Comparison of ENCODE assay signal across 8 mouse cellular contexts in genomic region chr10:59942847-59943420, GRCm38 (mm10). TPM values are rescaled to one million over a fixed set of nuclear protein-coding genes. Genes with fewer than 3 reads are reported as not detected.
DNase-seq lines count a peak whose midpoint lies in the region; ATAC-seq and TF ChIP-seq lines count a peak whose summit lies in the region.

No protein-coding gene starts in this region.

- H3K27ac ChIP-seq in liver, adult 2 months (replicated peaks; ENCODE audit: insufficient read depth, low read depth, low read length) = no peak overlapping the region
- H3K27ac ChIP-seq in intestine, embryonic 15.5 days = peak overlapping the region; percentile 6; the same call in 1 of the 2 replicates
- H3K27ac ChIP-seq in midbrain, embryonic 13.5 days = peak overlapping the region; percentile 62

- H3K27me3 ChIP-seq in liver, adult 2 months (ENCODE audit: control insufficient read depth, insufficient read depth, low read length) = no peaks in the 10 kb centered on the region
- no peaks in the 10 kb centered on the region for H3K27me3 ChIP-seq in intestine, embryonic 15.5 days (replicated peaks)
- no peaks in the 10 kb centered on the region for H3K27me3 ChIP-seq in midbrain, embryonic 13.5 days

- no peak overlapping the region for H3K4me3 ChIP-seq in liver, adult 2 months (ENCODE audit: insufficient read depth, low read depth, low read length)
- peak overlapping the region; percentile 19 for H3K4me3 ChIP-seq in intestine, embryonic 15.5 days (replicated peaks)
- peak overlapping the region; percentile 7 for H3K4me3 ChIP-seq in midbrain, embryonic 13.5 days (replicated peaks)

- H3K36me3 ChIP-seq in liver, adult 2 months (ENCODE audit: control insufficient read depth, insufficient read depth, low read length) = no peaks in the 10 kb centered on the region
- no peaks in the 10 kb centered on the region for H3K36me3 ChIP-seq in intestine, embryonic 15.5 days
- no peaks in the 10 kb centered on the region for H3K36me3 ChIP-seq in midbrain, embryonic 13.5 days

- no peak for TF ChIP-seq POLR2A in liver, adult 2 months (IDR thresholded peaks at IDR 0.05; ENCODE audit: extremely low read depth, insufficient read depth, low read length)

- DNase-seq in liver, adult 2 months (ENCODE audit: extremely low read depth, low read depth, low spot score) = no peak
- no peak for DNase-seq in liver
- peak; percentile 78 to 81 for DNase-seq in cerebellum, postnatal 25 days
- DNase-seq in gastrocnemius, adult 8-10 months (ENCODE audit: low spot score in 2 of 2) = peak; percentile 41 to 44
- DNase-seq in left cerebral cortex, postnatal 4 days = peak; percentile 63
- no peak for DNase-seq in urinary bladder, postnatal 4 days (ENCODE audit: low spot score in 2 of 2)

- peak; percentile 57 for ATAC-seq in intestine, embryonic 15.5 days
- peak; percentile 77 for ATAC-seq in midbrain, embryonic 13.5 days

- no peaks in the 10 kb centered on the region for H3K79me2 ChIP-seq in liver, adult 2 months (ENCODE audit: control insufficient read depth, insufficient read depth, low read length)

- peak overlapping the region; percentile 59 for H3K4me2 ChIP-seq in intestine, embryonic 15.5 days (replicated peaks)
- H3K4me2 ChIP-seq in midbrain, embryonic 13.5 days (replicated peaks) = peak overlapping the region; percentile 46

- TF ChIP-seq CTCF in liver, adult 2 months (IDR thresholded peaks at IDR 0.05; ENCODE audit: low read depth, low read length) = no peak

- WGBS in liver, adult 2 months = 6% methylated on average over 16 of the region's 16 CpGs
- 2% methylated on average over 16 of the region's 16 CpGs for WGBS in intestine, embryonic 15.5 days
- 3% methylated on average over 16 of the region's 16 CpGs for WGBS in midbrain, embryonic 13.5 days

- H3K9me3 ChIP-seq in intestine, embryonic 15.5 days = no peaks in the 10 kb centered on the region
- H3K9me3 ChIP-seq in midbrain, embryonic 13.5 days = no peaks in the 10 kb centered on the region

- peak overlapping the region; percentile 14; the same call in 1 of the 2 replicates for H3K9ac ChIP-seq in liver, adult 2 months (ENCODE audit: low read depth, low read length)
- H3K9ac ChIP-seq in intestine, embryonic 15.5 days = peak overlapping the region; percentile 11
- H3K9ac ChIP-seq in midbrain, embryonic 13.5 days (replicated peaks) = peak overlapping the region; percentile 52; the same call in 1 of the 2 replicates

- H3K4me1 ChIP-seq in liver, adult 2 months (ENCODE audit: control insufficient read depth, insufficient read depth, low read length) = peaks cover 9% of the 10 kb centered on the region
- peaks cover 19% of the 10 kb centered on the region for H3K4me1 ChIP-seq in intestine, embryonic 15.5 days (replicated peaks)
- H3K4me1 ChIP-seq in midbrain, embryonic 13.5 days (replicated peaks) = peaks cover 20% of the 10 kb centered on the region

- intact Hi-C loops in left cerebral cortex, postnatal 4 days (cut with DNase I) = no loop called here

RNA-seq across cellular contexts. Expression of gene Ddit4, which starts 8.7 kb away (rescaled TPM):
- 5.2 and 8.8 TPM in 2 replicates for total RNA-seq in liver, adult 2 months (2014; rRNA removed)
- polyA plus RNA-seq in liver, adult 2 months (2012; rRNA removed) = 13.6 and 16.4 TPM in 2 replicates
- total RNA-seq in gastrocnemius, adult 8-10 months (2022) = 10 to 100 TPM in 2 of 4 experiments, 1 to 10 TPM in 2; 4.7 to 45.4 (median 9.4) TPM
- polyA plus RNA-seq in intestine, embryonic 15.5 days (2015; fragmentation: Nextera tagmentation; extraction: Ambion mirVana) = 35.4 and 35.7 TPM in 2 replicates
- total RNA-seq in left cerebral cortex, postnatal 4 days (2021) = 10 to 100 TPM; 50.6 to 52.2 TPM
- polyA plus RNA-seq in midbrain, embryonic 13.5 days (2015; fragmentation: Nextera tagmentation; extraction: Ambion mirVana) = 48.5 and 58.7 TPM in 2 replicates

RNA-seq across cellular contexts. Expression of gene Ascc1, which starts 59.7 kb away (rescaled TPM):
- 8.5 and 10.8 TPM in 2 replicates for total RNA-seq in liver, adult 2 months (2014; rRNA removed)
- 12.9 and 15.6 TPM in 2 replicates for polyA plus RNA-seq in liver, adult 2 months (2012; rRNA removed)
- 10 to 100 TPM; 13.9 to 18.9 (median 14.3) TPM for total RNA-seq in gastrocnemius, adult 8-10 months (2022)
- 45.2 and 45.3 TPM in 2 replicates for polyA plus RNA-seq in intestine, embryonic 15.5 days (2015; fragmentation: Nextera tagmentation; extraction: Ambion mirVana)
- total RNA-seq in left cerebral cortex, postnatal 4 days (2021) = 10 to 100 TPM; 25.8 to 27.1 TPM
- 49.5 and 50.6 TPM in 2 replicates for polyA plus RNA-seq in midbrain, embryonic 13.5 days (2015; fragmentation: Nextera tagmentation; extraction: Ambion mirVana)

Comparison
In these comparisons a context has a peak if more than half of its experiments do, and no peak if none do; other contexts are left out.
1. DNase-seq: peak in cerebellum, postnatal 25 days (2 of 2), gastrocnemius, adult 8-10 months (2 of 2) and left cerebral cortex, postnatal 4 days (single experiment); none in liver, adult 2 months (single experiment), liver (single experiment) and urinary bladder, postnatal 4 days (0 of 2).
2. Peak in every context shown above with its lines, with median percentiles within 50 percentile points of each other: H3K9ac ChIP-seq.